Mouse (Mus musculus): ENCODE measurements around the gene Glud1.
"Not testable (repeated sequence)": the region's sequence is repeated elsewhere in the genome, so short reads cannot be mapped to it uniquely, and the experiment has no call there.

Glud1 gene

DNA sequence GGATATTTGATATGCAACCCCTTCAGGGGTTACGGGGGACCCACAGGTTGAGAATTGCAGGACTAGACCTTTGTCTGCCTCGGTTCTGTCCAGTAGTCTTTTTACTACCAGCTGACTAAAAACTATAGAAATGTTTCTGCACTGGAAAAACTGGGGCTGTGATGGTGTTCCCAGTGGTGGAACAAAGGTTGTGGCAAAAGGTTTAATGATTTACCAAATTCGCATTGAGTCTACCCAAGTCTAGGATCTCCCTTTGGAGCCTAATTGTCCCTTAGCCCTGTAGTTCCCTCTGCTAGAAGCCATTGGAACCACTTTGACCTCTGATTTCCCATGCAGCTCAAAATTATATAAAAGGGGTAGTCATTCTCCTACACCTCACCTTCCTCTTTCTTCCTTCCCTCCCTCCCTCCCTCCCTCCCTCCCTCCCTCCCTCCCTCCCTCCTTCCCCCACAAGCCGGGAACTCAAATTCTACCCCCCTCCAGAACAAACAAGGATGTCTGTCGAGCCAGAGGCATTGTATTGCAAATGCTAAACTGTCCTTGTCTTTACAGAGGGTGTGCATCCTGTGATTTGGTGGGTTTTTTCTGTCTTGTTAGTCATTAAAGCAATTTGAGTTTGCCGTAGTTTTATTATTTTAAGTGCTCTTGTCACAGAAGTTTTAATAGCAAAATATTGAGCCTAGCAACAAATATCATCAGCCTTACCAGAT is 2.0 kb downstream of the Glud1 start:
- no peak for DNase-seq

GRCm38 (mm10) chr14:34313612-34314011 is 3.1 kb downstream of the Glud1 start:
- DNase-seq, result no peak

GRCm38 (mm10) chr14:34314383-34314782 is 3.9 kb downstream of the Glud1 start:
- DNase-seq, result not testable (repeated sequence)

DNA sequence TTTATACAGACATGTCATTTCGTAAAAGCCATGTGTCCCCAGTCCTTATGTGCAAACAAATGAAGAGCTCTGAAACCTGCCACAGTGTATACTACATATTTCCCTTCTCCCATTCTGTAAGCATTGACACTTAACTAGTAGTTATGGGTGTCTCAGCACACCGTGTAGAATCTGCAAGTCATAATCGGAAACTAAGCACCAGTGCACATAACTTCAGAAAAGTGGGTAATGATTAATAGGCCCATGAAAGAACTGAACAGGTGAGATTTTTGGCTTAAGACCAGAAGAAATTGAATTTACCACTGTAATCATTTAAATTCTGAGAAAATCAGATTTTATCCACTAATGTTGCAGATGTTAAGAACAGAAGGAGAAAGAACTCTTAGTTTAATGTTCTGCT is 4.3 kb downstream of the Glud1 start:
- DNase-seq, result no peak

DNA sequence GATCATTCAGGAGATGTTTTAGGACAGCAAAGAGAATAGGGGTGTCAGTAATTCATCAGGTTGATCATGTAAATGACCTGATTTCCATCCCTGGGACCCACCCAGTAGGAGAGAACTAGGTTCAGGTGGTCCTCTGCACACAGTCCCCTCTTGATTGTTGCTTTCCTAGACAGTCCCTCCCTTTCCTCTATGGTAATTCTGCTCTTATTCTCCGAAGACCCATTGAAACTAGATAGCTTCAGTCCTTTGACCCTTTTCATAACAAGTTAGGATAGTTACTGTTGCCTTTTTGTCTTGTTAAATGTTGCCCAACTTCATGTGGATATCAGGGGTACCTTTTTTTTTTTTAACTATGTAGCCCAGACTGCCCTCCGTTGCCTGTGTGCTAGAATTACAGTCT is 5.8 kb downstream of the Glud1 start:
- DNase-seq, result no peak

GRCm38 (mm10) chr14:34317431-34317830 is 6.9 kb downstream of the Glud1 start:
- DNase-seq, result no peak

DNA sequence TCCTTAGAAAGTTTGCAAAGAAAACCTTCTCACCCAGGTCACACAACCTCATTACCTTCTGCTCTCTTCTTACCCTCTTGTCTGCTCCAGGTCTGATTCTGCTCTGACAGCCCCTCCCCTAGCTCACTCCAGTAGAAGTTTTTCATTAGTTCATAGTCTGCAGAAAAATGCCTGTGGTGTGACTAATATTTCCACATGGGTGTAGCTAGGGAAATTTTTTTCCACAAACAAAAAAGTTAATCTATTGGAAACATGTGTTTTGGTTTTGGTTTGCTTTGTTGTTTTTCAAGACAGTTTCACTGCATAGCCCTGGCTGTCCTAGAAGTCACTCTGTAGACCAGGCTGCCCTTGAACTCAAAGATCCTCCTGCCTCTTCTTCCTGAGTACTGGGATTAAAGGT is 7.6 kb downstream of the Glud1 start:
- no peak for DNase-seq

DNA sequence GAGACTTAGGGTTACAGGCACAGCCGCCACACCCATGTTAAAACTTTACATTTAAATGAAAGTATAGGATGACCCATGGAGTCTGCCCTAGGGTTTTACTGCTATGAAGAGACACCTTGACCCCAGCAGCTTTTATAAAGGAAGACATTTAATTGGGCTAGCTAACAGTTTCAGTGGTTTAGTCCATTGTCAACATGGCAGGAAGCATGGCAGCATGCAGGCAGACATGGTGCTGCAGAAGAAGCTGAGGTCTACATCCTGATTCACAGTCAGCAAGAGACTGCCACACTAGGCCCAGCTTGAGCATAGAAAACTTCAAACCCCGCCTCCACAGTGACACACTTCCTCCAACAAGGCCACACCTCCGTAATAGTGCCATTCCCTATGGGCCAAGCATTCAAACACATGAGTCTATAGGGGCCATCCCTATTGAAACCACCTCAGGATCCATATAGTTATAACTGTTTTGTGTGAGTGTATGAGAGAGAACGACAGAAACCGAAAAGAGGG is 13.1 kb downstream of the Glud1 start:
- DNase-seq, result no peak

DNA sequence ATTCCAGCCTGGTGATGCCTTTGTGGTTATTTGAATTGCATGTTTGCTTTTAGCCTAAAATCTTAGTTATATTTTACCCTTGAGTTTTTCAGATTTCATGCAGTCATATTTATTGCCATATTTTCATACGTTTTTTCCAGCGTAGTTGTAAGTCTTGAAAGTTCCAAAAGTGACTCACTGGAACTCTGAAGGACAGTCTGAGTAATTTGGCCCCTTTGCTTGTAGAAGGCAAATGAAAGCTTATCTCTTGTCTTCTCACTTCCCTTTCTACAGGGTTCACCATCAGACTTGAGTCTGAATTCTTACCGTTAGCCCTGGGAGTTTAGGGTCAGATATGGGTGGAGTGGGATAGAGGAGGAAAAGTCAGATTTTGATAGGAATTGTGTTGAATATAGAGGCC is 16.1 kb downstream of the Glud1 start:
- no peak for DNase-seq

- DNase-seq, result no peak
Measured at GRCm38 (mm10) chr14:34327618-34328017, 17.1 kb downstream of the Glud1 start.

DNA sequence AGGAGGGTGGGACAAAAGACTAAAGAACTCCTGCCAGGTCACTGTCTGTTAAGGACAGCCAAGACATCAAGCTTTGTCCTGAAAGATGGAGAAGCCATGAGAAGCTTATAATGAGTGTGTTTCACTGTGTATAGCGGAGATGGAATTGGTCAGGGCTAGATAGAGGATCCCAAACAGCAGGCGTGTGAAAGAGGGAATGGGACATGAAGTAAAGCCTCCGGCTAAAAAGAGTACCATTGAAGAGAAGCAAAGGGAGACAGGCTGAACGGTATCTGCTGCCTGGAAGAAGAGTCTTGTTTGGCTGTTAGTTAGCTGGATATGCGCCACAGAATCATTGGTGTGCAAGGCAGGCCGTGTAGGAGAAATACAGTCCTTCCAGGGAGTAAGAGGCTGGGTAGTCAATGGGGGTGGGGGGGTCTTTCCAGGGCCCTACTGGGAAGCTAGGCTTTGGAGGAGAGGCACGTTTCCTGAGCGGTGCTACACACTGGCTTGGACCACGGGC is 20.2 kb downstream of the Glud1 start:
- DNase-seq, result no peak

DNA sequence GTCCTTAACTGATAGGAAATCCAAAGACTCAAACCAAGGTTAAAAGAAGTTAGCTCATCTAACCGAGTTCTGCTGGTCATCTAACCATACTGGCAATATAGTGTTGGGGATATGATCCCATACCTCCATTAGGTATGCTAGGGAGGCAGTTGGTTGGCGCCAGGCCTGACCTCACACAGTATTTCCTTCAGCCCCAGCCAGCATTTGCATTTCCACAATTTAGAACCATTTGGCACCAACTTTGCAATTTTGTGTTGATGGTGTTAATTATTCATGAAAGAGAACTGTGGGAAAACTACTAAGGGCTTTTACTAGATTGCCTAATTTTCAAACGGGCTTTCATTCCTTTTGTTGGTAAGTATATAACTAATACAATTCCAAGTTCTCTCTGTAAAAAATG is 21.4 kb downstream of the Glud1 start:
- peak; percentile 62 for DNase-seq

DNA sequence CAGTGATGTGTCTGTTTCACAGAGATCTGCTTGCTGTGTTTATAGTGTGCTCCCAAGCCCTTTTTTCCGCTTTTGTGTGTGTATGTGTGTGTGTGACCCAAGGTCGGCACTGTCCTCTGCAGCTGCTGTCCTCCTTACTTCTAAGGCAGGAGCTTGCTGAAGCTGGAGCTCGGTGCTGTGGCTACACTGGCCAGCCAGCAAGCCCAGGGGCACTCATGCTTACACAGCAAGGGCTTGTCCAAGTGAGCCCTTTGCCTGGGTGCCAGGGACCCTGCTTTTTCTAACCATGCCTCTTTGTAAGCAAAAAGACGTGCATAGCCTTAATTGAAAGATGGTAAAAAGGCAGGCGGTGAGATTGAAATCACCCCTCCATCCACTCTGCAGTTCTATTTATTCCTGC is 21.9 kb downstream of the Glud1 start:
- peak; percentile 73 for DNase-seq

DNA sequence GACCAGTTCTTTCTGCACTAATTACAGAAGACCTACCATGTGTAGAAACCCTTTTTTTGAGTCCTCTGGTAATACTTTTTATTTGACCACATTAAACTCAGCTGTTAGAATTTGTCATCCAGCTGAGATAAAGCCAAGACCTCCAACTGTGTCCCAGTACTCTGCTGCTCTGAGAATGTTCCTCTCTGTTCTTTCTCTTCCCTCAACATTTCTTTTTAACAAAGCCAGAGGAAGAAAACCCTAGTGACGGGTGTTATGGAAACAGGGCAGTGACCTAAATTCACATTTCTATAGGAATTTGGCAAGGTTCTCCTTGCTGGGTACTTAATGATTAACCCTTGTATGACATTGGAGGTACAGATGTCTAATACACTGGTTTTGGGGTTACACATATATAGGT is 28.9 kb downstream of the Glud1 start:
- peak; percentile 17 for DNase-seq

DNA sequence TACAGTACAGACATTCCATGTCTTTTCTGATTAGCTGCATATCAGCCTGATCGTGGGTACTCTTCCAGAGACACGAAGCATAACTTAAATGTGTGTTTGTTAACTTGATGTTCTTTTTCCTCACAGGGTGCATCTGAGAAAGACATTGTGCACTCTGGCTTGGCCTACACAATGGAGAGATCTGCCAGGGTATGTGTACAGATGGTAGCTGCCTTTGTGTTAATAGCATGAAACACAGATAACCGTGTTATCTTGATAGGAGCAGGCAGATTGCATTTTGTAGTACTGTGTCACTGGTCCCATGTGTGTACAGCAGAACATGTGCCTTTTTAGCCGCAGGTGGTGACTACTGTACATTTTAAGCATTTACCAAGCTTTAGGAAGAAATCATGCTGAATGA is 31.5 kb downstream of the Glud1 start:
- DNase-seq, result peak; percentile 23

DNA sequence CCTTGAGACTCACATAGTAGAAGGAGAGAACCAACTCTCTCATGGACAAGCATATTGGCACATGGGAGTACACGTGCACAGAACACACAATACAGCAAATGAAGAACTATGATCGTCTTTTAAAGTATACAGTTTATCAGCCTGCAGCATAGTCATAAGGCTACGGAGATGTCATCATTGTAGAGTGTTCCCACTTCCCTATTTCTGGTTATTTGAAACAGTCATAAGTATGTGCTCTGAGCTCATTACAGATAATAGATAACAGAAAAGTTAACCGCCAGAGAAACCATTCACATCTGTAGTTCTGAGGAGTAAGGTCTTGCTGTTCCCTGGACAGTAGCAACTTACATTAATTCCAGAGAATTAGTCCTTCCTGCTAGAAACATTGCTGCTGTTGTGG is 32.6 kb downstream of the Glud1 start:
- no peak for DNase-seq

- no peak for DNase-seq
Measured at GRCm38 (mm10) chr14:34344361-34344760, 33.8 kb downstream of the Glud1 start.

GRCm38 (mm10) chr14:34345771-34346566 is 35.4 kb downstream of the Glud1 start:
- no peak for DNase-seq

GRCm38 (mm10) chr14:34347084-34347483 is 36.6 kb downstream of the Glud1 start:
- DNase-seq, result no peak

- DNase-seq, result no peak
Measured at GRCm38 (mm10) chr14:34348301-34348700, 37.8 kb downstream of the Glud1 start.

- no peak for DNase-seq
Measured at GRCm38 (mm10) chr14:34349007-34349406, 38.5 kb downstream of the Glud1 start.

GRCm38 (mm10) chr14:34351660-34352059 is 41.1 kb downstream of the Glud1 start:
- DNase-seq, result no peak

- DNase-seq, result no peak
Measured at GRCm38 (mm10) chr14:34352523-34352922, 42.0 kb downstream of the Glud1 start.

- DNase-seq, result no peak
Measured at GRCm38 (mm10) chr14:34353326-34353725, 42.8 kb downstream of the Glud1 start.

Measured in layer of hippocampus, adult 9-11 months (tissue).